Mouse (Mus musculus): Measurements from ENCODE around the gene Abl2.
A peak's percentile ranks its signal among the peaks of the same experiment; 100 is the strongest.

DNA sequence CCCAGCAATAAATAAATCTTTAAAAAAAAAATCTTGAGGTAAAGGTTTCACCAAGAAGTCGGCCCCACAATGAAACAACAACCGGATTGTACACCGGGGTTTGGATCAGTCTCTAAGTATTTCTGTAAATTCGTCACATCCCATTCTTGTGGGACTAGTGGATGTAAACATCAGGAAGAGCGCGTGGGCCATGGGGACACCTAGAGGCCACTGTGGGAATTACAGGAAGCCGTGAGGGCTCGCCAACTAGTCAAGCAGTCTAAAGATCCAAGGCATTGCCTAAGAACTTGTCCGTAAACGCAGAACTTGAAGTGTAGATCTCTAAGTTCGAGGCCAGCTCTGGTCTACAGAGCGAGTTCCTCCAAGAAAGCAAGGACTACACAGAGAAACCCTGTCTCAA, 117.6 kb downstream of the Abl2 start:
- peak; percentile 88 for TF ChIP-seq CTCF (IDR thresholded peaks at IDR 0.05; ENCODE audit: low read depth, low read length)
- TF ChIP-seq POLR2A (IDR thresholded peaks at IDR 0.05; ENCODE audit: extremely low read depth, insufficient read depth, low read length), result no peak

All from liver, adult 2 months (tissue).